Mouse (Mus musculus) stomach, postnatal 0 days (tissue): ENCODE data around the gene Trim25. TPM values are rescaled to one million over a fixed set of nuclear protein-coding genes. Genes with fewer than 3 reads are reported as not detected.

ENCODE experiments used
- ATAC-seq: fragments of 200-750 bp; cut with Nextera tagmentation; 2 replicates; pipeline ENCODE4 v1.8.0; 2017; ENCODE audit not compliant: low FRiP score, low TSS enrichment
- DNase-seq: peaks from one replicate; pipeline ENCODE4 v3.0.0-alpha.2; 2016; ENCODE audit warnings: low spot score
- H3K27ac ChIP-seq: fragments of 300-500 bp; sonication (generic); replicated peaks from 2 replicates; pipeline ENCODE4 v1.5.1; 2014; ENCODE audit warnings: mild to moderate bottlenecking, control low read depth
- H3K27me3 ChIP-seq: fragments of 300-500 bp; sonication (generic); 2 replicates; pipeline ENCODE4 v1.6.1; 2014; ENCODE audit warnings: low read length; ENCODE audit not compliant: control insufficient read depth, insufficient read depth
- H3K36me3 ChIP-seq: fragments of 300-500 bp; sonication (generic); 2 replicates; pipeline ENCODE4 v1.6.1; 2014; ENCODE audit warnings: low read length, mixed read lengths; ENCODE audit not compliant: control insufficient read depth, insufficient read depth
- H3K4me1 ChIP-seq: fragments of 300-500 bp; sonication (generic); replicated peaks from 2 replicates; pipeline ENCODE4 v1.6.1; 2014; ENCODE audit warnings: antibody characterized with exemption; ENCODE audit not compliant: control insufficient read depth, insufficient read depth
- H3K4me2 ChIP-seq: fragments of 300-500 bp; sonication (generic); replicated peaks from 2 replicates; pipeline ENCODE4 v1.6.1; 2014; ENCODE audit warnings: low read depth, mild to moderate bottlenecking, control low read depth, moderate library complexity
- H3K4me3 ChIP-seq: fragments of 300-500 bp; sonication (generic); 2 replicates; pipeline ENCODE4 v1.5.1; 2014; ENCODE audit warnings: low read depth, low read length, control low read depth
- H3K9ac ChIP-seq: fragments of 300-500 bp; sonication (generic); 2 replicates; pipeline ENCODE4 v1.6.1; 2014; ENCODE audit warnings: mild to moderate bottlenecking, low read length, control low read depth, mixed read lengths
- H3K9me3 ChIP-seq: fragments of 300-500 bp; sonication (generic); 2 replicates; pipeline ENCODE4 v1.6.1; 2016; ENCODE audit warnings: low read length; ENCODE audit not compliant: control insufficient read depth
- CTCF ChIP-seq: IDR thresholded peaks from 2 replicates; pipeline ENCODE4 v1.5.1; 2016; ENCODE audit warnings: antibody characterized with exemption, low read depth, mild to moderate bottlenecking, moderate library complexity
- EP300 ChIP-seq: optimal IDR thresholded peaks from 2 replicates; pipeline ENCODE3; 2016; ENCODE audit warnings: antibody characterized with exemption
- WGBS: fragments of 180-500 bp; shearing (Covaris S2); extraction: QIAGEN DNeasy Blood & Tissue Kit; methylation state at CpG from one replicate; pipeline ENCODE4 v1.1.7; 2014; 5-methylcytosine and 5-hydroxymethylcytosine counted together
- polyA plus RNA-seq: library from polyadenylated mRNA; unstranded; fragments of >200 nt; fragmentation: Nextera tagmentation; extraction: Ambion mirVana; gene quantifications from 2 replicates; pipeline ENCODE4 v1.2.1, GENCODE M21; 2015

Gene Trim25
- 28.3 and 29.5 TPM in 2 replicates for polyA plus RNA-seq

- H3K4me3 ChIP-seq, result peak within 1 kb of the TSS; percentile 61
- ATAC-seq (peak; percentile 92), DNase-seq (peak; percentile 97)
- WGBS, result 3% methylated on average over 47 of the region's 48 CpGs
- H3K9ac ChIP-seq, result peak within 1 kb of the TSS; percentile 84
- H3K27ac ChIP-seq, result peak within 1 kb of the TSS; percentile 79
- H3K9me3 ChIP-seq, result no peaks in the 10 kb centered on the region
- H3K4me1 ChIP-seq, result peaks cover 5% of the 10 kb centered on the region; the same call in 1 of the 2 replicates
- H3K4me2 ChIP-seq, result peak within 1 kb of the TSS; percentile 77
- TF ChIP-seq EP300 (no peak), CTCF (peak; percentile 60)
- no peaks in the 10 kb centered on the region for H3K36me3 ChIP-seq
- H3K27me3 ChIP-seq, result no peaks in the 10 kb centered on the region
Observed at GRCm38 (mm10) chr11:88998974-88999722, at the start of gene Trim25. Trim25 (plus strand) TSS chr11:88999376.

GRCm38 (mm10) chr11:88949802-88950639 lies 49.2 kb upstream of the Trim25 start:
- ATAC-seq, result no peak
- Histone ChIP-seq H3K27ac (peak overlapping the region; percentile 67), H3K4me1 (no peaks in the 10 kb centered on the region), H3K9ac (0 out of 2 replicates have a peak overlapping the region, but pooled peaks have one; percentile 13), H3K27me3 (no peaks in the 10 kb centered on the region), H3K4me2 (no peak overlapping the region), H3K9me3 (no peaks in the 10 kb centered on the region), H3K36me3 (0 out of 2 replicates have a peak, but pooled peaks cover 8% of the 10 kb centered on the region), H3K4me3 (no peak overlapping the region)
- no peak for DNase-seq
- TF ChIP-seq CTCF, result no peak
- TF ChIP-seq EP300, result no peak
- whole genome bisulfite sequencing, result 73% methylated on average over 8 of the region's 8 CpGs

GRCm38 (mm10) chr11:88950640-88951250 lies 48.4 kb upstream of the Trim25 start:
- Histone ChIP-seq H3K4me2 (no peak overlapping the region), H3K27me3 (no peaks in the 10 kb centered on the region), H3K27ac (peak overlapping the region; percentile 67), H3K4me3 (no peak overlapping the region), H3K36me3 (0 out of 2 replicates have a peak, but pooled peaks cover 5% of the 10 kb centered on the region), H3K9me3 (no peaks in the 10 kb centered on the region), H3K4me1 (no peaks in the 10 kb centered on the region), H3K9ac (0 out of 2 replicates have a peak overlapping the region, but pooled peaks have one; percentile 13)
- DNase-seq (no peak), ATAC-seq (no peak)
- TF ChIP-seq CTCF (no peak), EP300 (no peak)
- 82% methylated on average over 13 of the region's 13 CpGs for WGBS

GRCm38 (mm10) chr11:88951576-88951975 lies 47.6 kb upstream of the Trim25 start:
- Histone ChIP-seq H3K9ac (no peak overlapping the region), H3K27ac (no peak overlapping the region), H3K4me2 (no peak overlapping the region), H3K9me3 (no peaks in the 10 kb centered on the region), H3K4me1 (no peaks in the 10 kb centered on the region), H3K27me3 (no peaks in the 10 kb centered on the region), H3K36me3 (0 out of 2 replicates have a peak, but pooled peaks cover 5% of the 10 kb centered on the region), H3K4me3 (no peak overlapping the region)
- DNase-seq (no peak), ATAC-seq (no peak)
- TF ChIP-seq CTCF (no peak), EP300 (no peak)
- 93% methylated on average over 2 of the region's 2 CpGs for WGBS

- H3K4me3 ChIP-seq, result no peak overlapping the region
- WGBS, result 88% methylated on average over 5 of the region's 5 CpGs
- no peaks in the 10 kb centered on the region for H3K27me3 ChIP-seq
- no peaks in the 10 kb centered on the region for H3K9me3 ChIP-seq
- H3K4me1 ChIP-seq, result no peaks in the 10 kb centered on the region
- ATAC-seq (no peak), DNase-seq (no peak)
- no peak overlapping the region for H3K9ac ChIP-seq
- H3K36me3 ChIP-seq, result 0 out of 2 replicates have a peak, but pooled peaks cover 5% of the 10 kb centered on the region
- H3K27ac ChIP-seq, result no peak overlapping the region
- no peak for TF ChIP-seq EP300
- no peak for TF ChIP-seq CTCF
- H3K4me2 ChIP-seq, result no peak overlapping the region
Observed at GRCm38 (mm10) chr11:88952117-88952516, 47.1 kb upstream of the Trim25 start.
